In genomic region chr6:127942421-127942820, GRCm38 (mm10) we compare ENCODE assay signal across 15 mouse cellular contexts. TPM values are rescaled to one million over a fixed set of nuclear protein-coding genes. Genes with fewer than 3 reads are reported as not detected.
"Had no signal": no experiment of that assay in that cellular context is flagged by ENCODE, and none has a peak within 500 bp of the region (broad histone marks: within the 10 kb centered on the region; RNA-seq: fewer than 3 reads in every experiment).

No protein-coding gene starts in this region.

- H3K4me3 ChIP-seq: layer of hippocampus, adult 2 months; midbrain, embryonic 12.5 days; midbrain, embryonic 15.5 days; neural tube, embryonic 12.5 days; neural tube, embryonic 15.5 days had no signal

- H3K4me1 ChIP-seq: midbrain, embryonic 12.5 days; midbrain, embryonic 15.5 days; neural tube, embryonic 12.5 days; neural tube, embryonic 15.5 days had no signal

- H3K36me3 ChIP-seq: midbrain, embryonic 15.5 days; neural tube, embryonic 15.5 days had no signal

- H3K27ac ChIP-seq: layer of hippocampus, adult 2 months; liver, embryonic 14.5 days; macrophage; midbrain, embryonic 12.5 days; midbrain, embryonic 15.5 days; neural tube, embryonic 12.5 days; neural tube, embryonic 15.5 days had no signal

- H3K27me3 ChIP-seq: midbrain, embryonic 15.5 days; neural tube, embryonic 12.5 days; neural tube, embryonic 15.5 days had no signal

- DNase-seq: kidney, adult 18-20 months; layer of hippocampus, adult 9-11 months; liver, postnatal 0 days; lung, embryonic 14.5 days; thymus, adult 18-20 months; thymus, postnatal 36 days had no signal

- H3K9me3 ChIP-seq: midbrain, embryonic 12.5 days; midbrain, embryonic 15.5 days; neural tube, embryonic 12.5 days; neural tube, embryonic 15.5 days had no signal

RNA-seq across cellular contexts. Expression of gene Tspan11, which starts 55.0 kb away (rescaled TPM):
- total RNA-seq: megakaryocyte, adult 5-6 weeks had no signal
- polyA plus RNA-seq: liver, adult 2 months; macrophage had no signal
